Mouse (Mus musculus) bone marrow macrophage, adult 2 months (primary cell): ENCODE data around the gene Gm47959.

Experiments used
- CTCF ChIP-seq: IDR thresholded peaks from 2 replicates; pipeline ENCODE4 v1.5.1; 2012; ENCODE audit warnings: low read depth, mild to moderate bottlenecking, low read length, moderate library complexity
- POLR2A ChIP-seq: IDR thresholded peaks from 2 replicates; pipeline ENCODE4 v1.6.1; 2012; ENCODE audit warnings: mild to moderate bottlenecking, low read depth, low read length, borderline replicate concordance

DNA sequence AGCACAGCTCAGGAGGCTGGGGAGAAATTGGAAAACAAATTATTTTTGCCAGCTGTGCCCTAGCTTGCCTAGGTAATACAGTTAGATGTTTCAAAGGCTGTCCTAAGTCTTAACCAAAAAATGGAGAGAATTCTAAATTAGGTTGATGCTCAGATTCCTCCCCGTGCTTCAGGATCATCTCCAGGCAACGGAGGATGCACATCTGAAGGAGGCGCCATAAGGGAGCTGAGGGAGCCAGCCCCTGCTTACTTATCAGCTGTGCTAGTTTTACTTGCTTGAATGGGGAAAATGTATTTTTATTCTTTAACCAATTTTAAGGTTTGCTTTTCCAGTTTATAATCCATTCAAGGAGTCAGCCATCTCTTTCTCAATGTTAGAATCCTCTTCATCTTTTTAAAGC is 6.4 kb upstream of the Gm47959 start:
- TF ChIP-seq POLR2A (no peak), CTCF (no peak)
